Mouse (Mus musculus) adrenal gland, adult 18-20 months (tissue): ENCODE results near the gene Olfr709-ps1. TPM values are rescaled to one million over a fixed set of nuclear protein-coding genes. Genes with fewer than 3 reads are reported as not detected.
"Not testable (repeated sequence)": the region's sequence is repeated elsewhere in the genome, so short reads cannot be mapped to it uniquely, and the experiment has no call there.

Experiments
- DNase-seq, 2 experiments: peaks; one replicate each; pipeline ENCODE4 v3.0.0; 2021 to 2022; ENCODE audit warnings: low spot score in 2 of 2
- long read RNA-seq, 2 experiments: library from polyadenylated mRNA; stranded (forward); transcript quantifications; one replicate each; pipeline ENCODE4 v2.0.0; 2021
- total RNA-seq, 2 experiments: library from RNA; stranded (reverse); gene quantifications; 1 replicate in 1 of 2; 2 replicates in 1 of 2; pipeline ENCODE4 v1.2.3; 2021

Gene Olfr709-ps1
- total RNA-seq: under 1 TPM in 1 of 2 experiments, not detected in 1; 0.07 TPM
- long read RNA-seq, experiment 1: 0 reads
- long read RNA-seq, experiment 2: 0 reads

DNA sequence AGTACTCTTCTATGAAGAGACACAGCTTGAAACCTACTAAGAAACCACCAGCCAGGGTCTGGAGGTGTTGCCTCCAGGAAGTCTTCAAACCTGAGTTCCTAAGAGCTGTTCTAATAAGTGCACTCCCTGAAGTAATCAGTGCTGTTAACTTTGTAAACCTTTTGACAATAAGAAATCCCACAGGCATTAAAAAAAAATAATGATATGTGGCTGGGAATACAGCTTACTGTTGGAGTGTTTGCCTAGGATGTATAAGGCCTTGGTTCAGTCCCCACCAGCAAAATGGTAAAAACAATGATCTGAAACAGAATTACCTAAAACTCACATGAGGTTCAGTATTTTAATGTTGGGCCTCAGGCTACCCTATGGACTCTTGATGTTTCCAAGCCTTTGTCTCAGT is at the start of gene Olfr709-ps1:
Gene Olfr709-ps1, minus strand, starts transcription at position 101 of the 400 bp plus-strand sequence.
- no peak for DNase-seq

DNA sequence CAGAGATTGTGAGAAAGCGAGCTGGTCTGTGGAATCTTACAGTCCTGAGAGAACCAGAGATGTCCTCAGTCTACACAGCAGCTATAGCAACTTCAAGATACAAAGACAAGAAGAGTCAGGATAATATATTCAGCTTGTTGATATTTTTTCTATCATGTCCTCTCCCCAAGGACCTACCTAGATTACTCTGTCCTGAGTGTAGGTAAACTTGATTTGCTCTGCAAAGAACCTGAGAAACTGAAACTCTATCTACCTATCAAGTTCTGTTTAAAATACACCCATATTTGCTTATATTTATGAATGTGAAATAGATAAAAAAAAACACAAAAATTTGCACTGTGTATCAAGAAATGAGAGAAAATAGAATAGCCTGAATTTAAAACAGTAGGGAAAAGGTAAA is 43.3 kb upstream of the Olfr709-ps1 start, which contains the start of gene Olfr711:
Gene Olfr711, minus strand, starts transcription at position 101 of the 400 bp plus-strand sequence.
- no peak for DNase-seq

DNA sequence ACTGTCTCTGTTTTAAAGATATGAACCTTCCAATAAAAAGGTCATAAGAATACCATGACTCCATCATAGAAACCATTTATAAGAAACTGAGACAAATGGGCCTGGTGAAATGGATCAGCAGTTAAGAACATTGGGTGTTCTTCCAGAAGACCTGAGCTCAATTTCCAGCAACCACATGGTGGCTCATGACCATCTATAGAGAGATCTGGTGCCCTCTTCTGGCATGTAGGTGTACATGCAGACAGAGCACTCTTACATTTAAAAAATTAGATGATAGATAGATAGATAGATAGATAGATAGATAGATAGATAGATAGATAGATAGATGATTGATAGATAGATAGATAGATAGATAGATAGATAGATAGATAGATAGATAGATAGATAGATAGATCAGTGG is 35.5 kb upstream of the Olfr709-ps1 start:
- DNase-seq: not testable (repeated sequence)

DNA sequence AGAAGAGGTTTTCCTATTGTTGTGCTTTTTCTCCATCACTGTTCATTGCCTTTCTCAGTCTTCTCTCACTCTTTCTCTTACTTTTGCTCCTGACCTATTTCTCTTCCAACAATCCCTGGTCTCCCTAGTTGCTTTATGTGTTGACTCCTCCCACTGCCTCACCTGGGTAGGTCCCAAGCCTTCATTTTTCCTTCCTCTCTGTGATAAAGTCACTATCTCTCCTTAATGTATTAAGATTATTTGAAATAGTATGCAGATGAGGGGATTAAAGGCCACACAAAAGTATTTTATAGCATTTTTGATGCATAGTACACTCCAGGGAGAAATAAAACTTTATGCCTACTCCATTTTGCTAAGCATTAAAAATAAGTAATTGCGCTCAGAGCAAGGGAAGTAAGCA is 31.8 kb upstream of the Olfr709-ps1 start, which contains the start of gene Olfr6:
Gene Olfr6, minus strand, starts transcription at position 101 of the 400 bp plus-strand sequence.
- no peak for DNase-seq

DNA sequence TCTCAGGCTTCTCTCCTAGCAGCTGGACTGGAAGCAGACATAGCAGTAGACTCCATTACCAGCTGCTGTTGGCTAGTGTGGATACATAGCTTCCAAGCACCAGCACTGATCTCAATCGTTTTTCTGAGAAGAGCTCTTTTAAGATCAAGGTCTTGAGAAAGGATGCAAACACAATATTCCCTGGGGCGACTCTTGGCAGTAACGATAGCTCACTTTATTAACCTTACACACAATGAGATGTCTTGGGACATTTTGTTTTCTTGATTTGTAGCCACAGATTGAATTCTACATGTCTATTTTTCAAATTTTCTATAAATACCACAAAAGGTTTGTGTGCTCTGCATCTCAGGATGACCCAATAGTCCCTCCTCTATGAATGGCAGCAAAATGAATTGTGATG is 16.2 kb upstream of the Olfr709-ps1 start, which contains the start of gene Olfr710:
Gene Olfr710, minus strand, starts transcription at position 101 of the 400 bp plus-strand sequence.
- DNase-seq: no peak

DNA sequence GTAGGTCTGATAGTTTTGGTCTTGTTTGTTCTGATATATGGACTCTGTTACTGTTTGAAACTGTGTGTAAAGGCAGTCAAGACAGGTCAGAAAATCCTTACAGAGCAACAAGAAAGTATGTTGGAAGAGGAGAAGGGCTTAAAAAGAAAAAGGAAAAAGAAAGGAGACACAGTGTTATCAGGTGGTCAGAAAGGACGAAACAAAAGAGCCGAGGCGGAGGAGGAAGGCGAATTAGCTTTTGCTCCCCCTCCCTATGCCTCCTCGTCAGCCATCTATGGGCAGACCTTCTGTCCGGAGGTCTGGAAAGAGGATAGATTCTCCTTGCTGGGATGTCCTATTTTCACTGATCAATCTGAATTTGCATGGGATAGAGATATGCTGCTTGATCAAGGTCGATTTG is 11.1 kb downstream of the Olfr709-ps1 start:
- not testable (repeated sequence) for DNase-seq

DNA sequence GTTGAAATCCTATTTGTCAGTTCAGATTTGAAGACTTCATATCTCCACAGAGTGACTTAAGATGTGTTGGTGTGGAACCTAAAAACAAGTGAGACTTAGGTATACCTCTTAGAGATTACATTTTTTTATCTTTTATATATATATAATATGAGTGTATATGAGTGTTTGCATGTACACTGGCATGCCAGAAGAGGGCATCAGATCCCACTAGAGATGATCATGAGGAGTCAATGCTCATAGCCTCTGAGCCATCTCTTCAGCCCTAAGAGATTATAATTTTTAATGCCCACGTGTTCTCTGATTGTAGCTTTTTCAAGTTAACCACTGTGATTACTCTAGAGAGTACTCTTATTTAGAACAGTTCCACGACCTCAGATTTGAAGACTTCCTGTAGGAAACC is 24.3 kb downstream of the Olfr709-ps1 start, which contains the start of gene Olfr1532-ps1:
Gene Olfr1532-ps1, plus strand, starts transcription at position 326 of the 400 bp plus-strand sequence.
- no peak for DNase-seq

DNA sequence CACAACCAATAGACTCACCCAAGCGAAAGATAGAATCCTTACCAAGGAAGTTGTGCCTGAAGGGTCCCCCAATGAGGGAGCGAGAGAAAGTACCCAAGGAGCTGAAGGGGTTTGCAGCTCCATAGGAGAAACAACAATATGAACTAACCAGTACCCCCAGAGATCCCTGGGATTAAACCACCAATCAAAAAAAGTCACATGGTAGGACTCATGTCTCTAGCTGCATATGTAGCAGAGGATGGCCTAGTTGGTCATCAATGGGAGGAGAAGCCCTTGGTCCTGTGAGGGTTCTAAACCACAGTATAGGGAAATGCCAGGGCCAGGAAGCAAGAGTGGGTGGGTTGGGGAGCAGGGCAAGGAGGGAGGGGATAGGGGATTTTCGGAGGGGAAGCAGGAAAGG is 30.9 kb downstream of the Olfr709-ps1 start, which contains the start of gene Olfr707:
Gene Olfr707, minus strand, starts transcription at position 101 of the 400 bp plus-strand sequence.
- not testable (repeated sequence) for DNase-seq

DNA sequence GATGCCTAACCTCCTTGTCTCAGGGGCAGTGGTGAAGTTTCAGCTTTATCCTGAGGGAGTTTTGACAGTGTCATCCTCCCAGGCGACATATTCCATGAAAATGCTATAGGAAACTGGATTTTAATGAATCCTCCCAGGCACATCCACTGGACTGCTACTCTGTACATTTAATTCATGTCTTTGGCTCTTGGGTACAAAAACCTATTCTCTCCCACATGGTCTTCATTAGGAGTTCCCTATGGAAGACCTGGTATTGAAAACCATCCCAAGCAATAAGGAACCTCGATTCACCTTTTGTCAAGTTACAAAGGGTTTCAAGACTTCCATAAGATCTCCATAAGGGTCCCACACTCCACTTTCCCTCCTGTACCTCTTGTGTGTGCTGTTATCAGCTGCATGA is 44.0 kb downstream of the Olfr709-ps1 start, which contains the start of gene Olfr706:
Gene Olfr706, minus strand, starts transcription at position 101 of the 400 bp plus-strand sequence.
- DNase-seq: no peak

DNA sequence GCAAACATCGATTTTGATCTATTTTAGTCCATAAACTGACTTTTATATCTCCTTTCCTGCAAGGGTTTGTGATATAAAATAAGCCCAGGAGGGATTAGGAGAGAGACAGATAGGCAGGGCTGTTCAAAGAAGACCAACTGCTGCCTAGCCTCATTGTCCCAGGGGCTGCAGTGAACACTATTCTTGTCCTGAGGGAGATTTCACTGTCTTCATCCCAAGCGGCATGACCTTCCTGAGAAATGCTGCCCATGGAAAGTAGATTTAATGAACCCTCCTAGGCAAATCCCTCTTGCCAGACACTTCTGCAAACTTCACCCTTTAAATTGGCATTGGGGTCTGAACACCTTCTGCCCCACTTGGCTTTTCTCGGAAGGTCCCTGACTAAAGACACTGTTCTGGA is 55.2 kb downstream of the Olfr709-ps1 start, which contains the start of gene Olfr705:
Gene Olfr705, minus strand, starts transcription at position 101 of the 400 bp plus-strand sequence.
- DNase-seq: no peak

Other genes with a start within 250 kb of the Olfr709-ps1 start
- not detected for gene Olfr694, start 240.4 kb downstream of the Olfr709-ps1 start, total RNA-seq
- not detected for gene Olfr695, start 215.8 kb downstream of the Olfr709-ps1 start, total RNA-seq
- gene Olfr697, start 189.8 kb downstream of the Olfr709-ps1 start, total RNA-seq: not detected
- gene Olfr698, start 176.8 kb downstream of the Olfr709-ps1 start, total RNA-seq: not detected
- not detected for gene Olfr699, start 139.0 kb downstream of the Olfr709-ps1 start, total RNA-seq
- not detected for gene Olfr700, start 123.4 kb downstream of the Olfr709-ps1 start, total RNA-seq
- gene Olfr701, start 118.1 kb downstream of the Olfr709-ps1 start, total RNA-seq: not detected
- gene Olfr702, start 98.3 kb downstream of the Olfr709-ps1 start, total RNA-seq: not detected
- not detected for gene Olfr703, start 88.9 kb downstream of the Olfr709-ps1 start, total RNA-seq
- not detected for gene Olfr704, start 69.0 kb downstream of the Olfr709-ps1 start, total RNA-seq
- not detected for gene Olfr705, start 55.3 kb downstream of the Olfr709-ps1 start, total RNA-seq
- gene Olfr706, start 44.1 kb downstream of the Olfr709-ps1 start, total RNA-seq: not detected
- not detected for gene Olfr707, start 31.0 kb downstream of the Olfr709-ps1 start, total RNA-seq
- gene Olfr1532-ps1, start 24.2 kb downstream of the Olfr709-ps1 start, total RNA-seq: not detected
- gene Olfr710, start 16.1 kb upstream of the Olfr709-ps1 start, total RNA-seq: not detected
- gene Olfr6, start 31.7 kb upstream of the Olfr709-ps1 start, total RNA-seq: not detected
- gene Olfr711, start 43.2 kb upstream of the Olfr709-ps1 start, total RNA-seq: not detected
- gene Olfr2, start 73.9 kb upstream of the Olfr709-ps1 start, total RNA-seq: not detected
- gene Olfr713, start 99.0 kb upstream of the Olfr709-ps1 start, total RNA-seq: not detected
- gene Olfr714, start 138.8 kb upstream of the Olfr709-ps1 start, total RNA-seq: not detected
- not detected for gene Olfr17, start 161.0 kb upstream of the Olfr709-ps1 start, total RNA-seq
- not detected for gene Olfr715b, start 178.2 kb upstream of the Olfr709-ps1 start, total RNA-seq
- gene Olfr715, start 198.9 kb upstream of the Olfr709-ps1 start, total RNA-seq: not detected
- not detected for gene Olfr716, start 206.1 kb upstream of the Olfr709-ps1 start, total RNA-seq
- not detected for gene Nlrp14, start 234.8 kb upstream of the Olfr709-ps1 start, total RNA-seq